Mouse (Mus musculus): ENCODE measurements around the gene Adamts18. TPM values are rescaled to one million over a fixed set of nuclear protein-coding genes. Genes with fewer than 3 reads are reported as not detected.
"Not testable (repeated sequence)": the region's sequence is repeated elsewhere in the genome, so short reads cannot be mapped to it uniquely, and the experiment has no call there.

Adamts18 gene
- total RNA-seq, 1 experiment from 2014 or later, result 0.26 TPM

DNA sequence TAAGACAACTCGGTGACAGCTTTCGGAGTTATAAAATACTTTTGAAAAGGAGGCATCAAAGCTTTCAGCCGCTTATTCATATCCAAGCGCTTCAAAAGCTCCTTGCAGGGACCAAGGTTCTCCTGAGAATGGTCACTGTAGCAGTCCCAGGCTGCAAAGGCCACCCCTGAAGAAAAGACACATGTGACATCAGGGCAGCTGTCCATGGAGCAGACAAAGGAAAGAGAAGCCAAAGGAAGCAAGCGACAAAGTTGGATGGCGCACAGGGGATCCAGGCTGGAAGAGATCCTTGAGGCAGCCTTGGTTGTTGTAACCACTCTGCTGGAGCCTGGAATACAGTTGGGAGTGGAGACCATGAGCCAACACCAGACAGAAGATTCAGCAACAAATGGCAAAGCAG lies 10.3 kb downstream of the Adamts18 start:
- peak; percentile 42 for DNase-seq

DNA sequence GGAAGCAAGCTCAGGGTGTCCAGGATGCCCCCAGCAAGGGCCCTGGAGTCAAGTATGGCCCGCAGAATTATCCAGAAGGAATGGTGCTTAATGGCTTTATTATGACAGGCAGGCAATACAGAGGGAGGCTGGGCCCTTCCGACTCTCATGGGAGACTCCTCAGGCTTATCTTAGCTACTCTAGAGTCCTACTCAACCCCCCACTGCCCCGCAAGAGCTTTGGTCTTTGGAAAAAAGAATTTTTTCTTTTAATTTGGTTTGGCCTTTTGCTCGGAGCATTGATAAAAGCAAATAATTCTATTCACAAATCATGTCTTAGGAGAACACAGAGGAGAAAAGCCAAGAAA lies 11.0 kb downstream of the Adamts18 start:
- no peak for DNase-seq

DNA sequence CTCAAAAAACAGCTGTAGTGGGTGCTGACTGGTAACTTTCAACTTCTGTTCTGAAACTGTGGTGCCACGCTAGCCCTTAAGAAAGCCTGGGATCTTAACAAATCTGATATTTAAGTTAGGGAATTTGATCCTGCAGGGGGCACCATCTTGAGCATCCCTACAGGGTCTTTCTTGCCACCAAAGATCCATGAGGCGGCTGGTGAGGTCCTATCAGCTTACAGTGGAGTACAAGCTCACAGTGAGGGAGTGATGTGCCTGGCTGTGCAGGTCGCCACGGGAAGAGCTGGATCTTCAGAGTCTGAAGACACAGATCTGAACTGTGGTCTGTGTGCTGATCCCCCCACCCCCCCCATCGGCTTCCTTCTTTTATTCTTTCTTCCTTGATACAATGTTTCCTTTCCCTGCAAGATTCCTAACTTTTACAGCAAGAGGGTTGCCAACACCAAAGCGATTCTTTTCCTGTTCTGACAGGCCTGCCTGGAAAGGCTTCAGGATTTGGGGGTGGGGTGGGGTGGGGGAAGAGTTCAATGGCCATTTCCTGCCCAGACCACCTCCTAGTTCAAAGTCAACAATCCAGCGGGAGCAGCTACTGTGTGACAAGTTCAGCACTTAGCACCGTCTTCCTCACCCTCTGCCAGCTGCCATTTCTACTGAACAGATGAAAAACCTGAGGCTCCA lies 11.5 kb downstream of the Adamts18 start:
- DNase-seq, result no peak

GRCm38 (mm10) chr8:113833644-113834043 lies 14.9 kb downstream of the Adamts18 start:
- peak; percentile 12 for DNase-seq

- DNase-seq, result no peak
Measured at GRCm38 (mm10) chr8:113827270-113827669, 21.3 kb downstream of the Adamts18 start.

GRCm38 (mm10) chr8:113820983-113821587 lies 27.5 kb downstream of the Adamts18 start:
- DNase-seq, result no peak

DNA sequence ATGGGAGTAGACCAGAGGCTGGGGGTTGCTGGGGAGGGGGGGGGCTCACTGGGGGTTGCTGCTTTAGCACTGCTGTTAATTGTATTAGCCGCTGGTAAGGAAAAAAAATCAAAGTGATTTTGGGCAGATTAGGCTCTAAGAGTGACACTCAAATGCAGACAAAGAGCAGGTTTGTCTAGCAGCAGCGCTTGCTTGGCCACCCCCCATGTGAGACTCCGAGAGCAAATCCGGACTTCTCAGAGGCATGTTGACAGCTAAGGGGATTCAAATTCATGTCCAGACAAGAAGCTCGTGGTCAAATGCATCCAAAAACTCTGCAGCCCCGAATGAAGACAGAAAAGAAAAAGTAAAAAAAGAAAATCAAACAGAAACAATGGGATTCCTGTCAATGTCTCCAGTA lies 34.6 kb downstream of the Adamts18 start:
- DNase-seq, result no peak

DNA sequence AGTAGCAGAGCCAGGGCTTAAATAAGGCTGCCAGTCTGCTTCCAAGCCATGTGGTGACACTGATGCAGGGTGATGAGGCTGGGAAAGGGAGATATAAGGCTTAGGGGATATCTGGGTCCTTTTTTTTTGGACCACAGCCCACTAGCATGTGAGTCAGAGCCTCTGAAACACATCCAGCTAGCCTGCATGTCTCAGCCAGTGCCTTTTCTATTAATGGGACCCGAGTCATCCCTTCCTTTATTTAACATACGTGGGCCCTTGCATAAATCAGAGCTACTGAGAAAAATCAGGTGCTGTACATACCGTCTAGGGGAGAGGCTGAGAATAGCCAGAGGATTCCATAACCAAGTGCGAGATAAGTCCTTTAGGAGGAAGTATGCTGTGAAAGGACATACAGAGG lies 37.0 kb downstream of the Adamts18 start:
- no peak for DNase-seq

- DNase-seq, result no peak
Measured at GRCm38 (mm10) chr8:113809929-113810328, 38.6 kb downstream of the Adamts18 start.

DNA sequence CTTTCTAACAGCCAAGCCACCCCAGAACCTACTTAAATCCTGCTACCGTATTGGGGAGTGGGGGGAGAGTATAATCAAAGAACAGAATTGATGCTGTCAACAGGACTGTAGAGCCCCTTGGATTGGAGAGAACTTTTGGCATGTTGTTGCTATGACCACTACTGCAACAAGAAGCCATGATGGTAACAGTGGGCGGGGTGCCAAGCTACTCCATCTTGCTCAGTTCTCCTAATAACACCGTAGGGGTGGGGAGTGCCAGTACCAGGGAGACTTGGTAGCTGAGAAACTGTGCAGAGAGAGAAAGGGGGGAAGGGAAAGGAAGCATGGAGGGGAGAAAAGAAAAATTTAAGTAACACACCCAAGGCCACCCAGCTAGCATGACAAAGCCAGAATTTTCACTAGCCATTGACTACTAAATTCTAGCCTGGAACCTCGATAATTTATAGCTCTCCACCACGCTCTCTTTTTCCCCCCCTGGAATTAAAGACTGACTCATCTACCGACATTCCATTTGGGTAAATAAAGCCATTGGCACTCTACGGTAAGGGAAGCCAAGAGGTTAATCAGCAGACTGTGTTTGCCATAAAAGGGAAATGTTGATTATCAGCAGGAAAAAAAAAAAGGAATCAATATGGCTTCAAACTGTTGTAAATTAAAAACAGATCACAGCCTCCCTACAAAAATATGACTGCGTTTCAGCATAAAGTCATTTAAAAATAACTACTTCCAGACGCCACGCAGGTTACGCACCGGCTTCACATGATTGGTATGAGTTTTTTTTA lies 44.5 kb downstream of the Adamts18 start:
- DNase-seq, result no peak

- DNase-seq, result no peak
Measured at GRCm38 (mm10) chr8:113801551-113801950, 47.0 kb downstream of the Adamts18 start.

DNA sequence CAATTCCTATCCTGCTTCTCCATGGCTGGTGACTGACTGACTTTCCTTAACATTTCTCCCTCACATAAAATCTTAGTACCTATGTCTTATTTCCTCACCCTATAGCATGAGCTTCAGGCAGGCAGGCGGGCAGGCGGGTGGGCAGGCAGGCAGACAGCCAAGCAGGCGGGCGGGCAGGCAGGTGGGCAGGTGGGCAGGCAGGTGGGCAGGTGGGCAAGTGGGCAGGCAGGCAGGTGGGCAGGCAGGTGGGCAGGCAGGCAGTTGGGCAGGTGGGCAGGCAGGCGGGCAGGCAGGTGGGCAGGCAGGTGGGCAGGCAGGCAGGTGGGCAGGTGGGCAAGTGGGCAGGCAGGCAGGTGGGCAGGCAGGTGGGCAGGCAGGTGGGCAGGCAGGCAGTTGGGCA lies 48.0 kb downstream of the Adamts18 start:
- not testable (repeated sequence) for DNase-seq

- DNase-seq, result peak; percentile 28
Measured at GRCm38 (mm10) chr8:113799550-113799949, 49.0 kb downstream of the Adamts18 start.

GRCm38 (mm10) chr8:113791856-113792255 lies 56.7 kb downstream of the Adamts18 start:
- no peak for DNase-seq

DNA sequence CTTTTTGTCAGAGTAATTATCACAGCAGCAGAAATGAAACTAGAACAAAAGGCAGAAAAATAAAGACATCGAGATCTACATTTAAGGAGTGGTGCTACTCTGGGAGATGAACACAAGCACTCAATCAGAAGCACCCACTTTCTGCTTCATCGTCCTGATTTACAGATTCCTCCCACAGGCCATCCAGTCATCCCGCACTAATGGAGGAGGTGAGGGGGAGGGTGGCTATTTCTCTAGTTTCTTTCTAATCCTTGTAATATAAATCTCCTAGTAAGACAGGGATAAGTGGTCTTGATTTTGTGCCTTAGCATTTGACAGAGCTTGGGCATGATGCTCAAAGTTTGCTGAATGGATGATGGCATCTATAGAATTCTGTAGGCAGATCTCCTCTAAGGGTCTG lies 57.5 kb downstream of the Adamts18 start:
- no peak for DNase-seq

DNA sequence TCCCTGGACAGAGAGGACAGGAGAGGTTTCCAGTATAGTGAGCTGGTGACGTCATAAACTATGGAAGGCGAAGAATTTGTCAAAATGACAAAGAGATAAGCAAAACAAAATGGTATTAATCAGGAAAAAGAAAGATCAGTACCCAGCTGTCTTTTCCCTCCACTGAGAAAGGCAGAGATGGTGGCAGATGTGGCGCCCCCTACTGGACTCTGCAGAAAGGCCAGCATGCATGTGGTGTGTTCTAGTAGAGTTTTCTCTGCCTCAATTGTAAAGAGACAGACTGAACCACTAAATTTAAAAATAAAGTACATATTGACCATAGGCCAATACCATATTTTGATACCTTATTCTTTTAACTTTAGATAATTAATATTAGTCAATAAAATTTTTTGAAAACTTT lies 64.8 kb downstream of the Adamts18 start:
- DNase-seq, result no peak

DNA sequence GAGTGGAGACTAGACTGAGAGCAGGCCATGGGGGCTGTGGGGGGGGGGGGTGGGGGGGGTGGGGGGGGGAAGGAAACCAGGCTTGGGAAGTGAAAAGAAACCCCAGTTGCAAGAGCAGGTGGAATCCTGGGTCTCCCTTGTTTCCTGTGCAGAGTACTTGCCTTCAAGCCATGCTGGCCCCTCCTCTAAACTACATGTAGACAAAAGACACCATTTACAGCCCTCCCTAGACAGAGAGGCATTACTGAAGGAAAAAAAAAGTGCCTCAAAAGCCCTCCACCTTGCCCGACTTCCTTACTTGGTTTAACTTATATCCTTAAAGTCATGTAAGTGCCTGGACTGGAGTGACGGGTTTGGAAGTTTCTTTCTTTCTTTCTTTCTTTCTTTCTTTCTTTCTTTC lies 67.0 kb downstream of the Adamts18 start:
- no peak for DNase-seq

- no peak for DNase-seq
Measured at GRCm38 (mm10) chr8:113775361-113775760, 73.2 kb downstream of the Adamts18 start.

DNA sequence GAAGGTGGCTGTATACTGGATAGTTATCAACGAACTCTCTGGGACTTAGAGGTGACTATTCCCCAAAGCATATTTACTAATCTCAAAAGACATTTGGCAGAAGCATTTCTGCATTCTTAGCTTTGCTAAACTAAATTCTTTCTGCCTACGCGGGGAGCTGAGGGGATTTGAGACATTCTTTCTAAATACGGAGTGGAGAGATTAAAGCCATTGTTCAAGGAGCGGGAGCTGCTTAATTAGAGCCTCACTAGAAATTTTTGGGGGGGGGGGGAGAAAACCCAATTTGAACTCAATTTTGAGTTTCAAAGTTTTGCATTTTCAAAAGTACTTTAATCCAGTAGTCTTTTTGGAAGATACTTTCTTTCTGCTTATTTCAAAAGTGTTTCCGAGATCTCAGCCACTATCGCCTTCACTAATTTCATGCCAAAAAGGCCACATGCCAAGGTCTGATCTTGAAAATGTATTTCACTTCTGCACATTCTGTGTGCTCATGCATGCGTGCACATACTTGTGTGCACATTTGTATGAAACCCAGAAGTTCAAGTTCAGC lies 79.6 kb downstream of the Adamts18 start:
- no peak for DNase-seq

GRCm38 (mm10) chr8:113765121-113765520 lies 83.4 kb downstream of the Adamts18 start:
- DNase-seq, result no peak

DNA sequence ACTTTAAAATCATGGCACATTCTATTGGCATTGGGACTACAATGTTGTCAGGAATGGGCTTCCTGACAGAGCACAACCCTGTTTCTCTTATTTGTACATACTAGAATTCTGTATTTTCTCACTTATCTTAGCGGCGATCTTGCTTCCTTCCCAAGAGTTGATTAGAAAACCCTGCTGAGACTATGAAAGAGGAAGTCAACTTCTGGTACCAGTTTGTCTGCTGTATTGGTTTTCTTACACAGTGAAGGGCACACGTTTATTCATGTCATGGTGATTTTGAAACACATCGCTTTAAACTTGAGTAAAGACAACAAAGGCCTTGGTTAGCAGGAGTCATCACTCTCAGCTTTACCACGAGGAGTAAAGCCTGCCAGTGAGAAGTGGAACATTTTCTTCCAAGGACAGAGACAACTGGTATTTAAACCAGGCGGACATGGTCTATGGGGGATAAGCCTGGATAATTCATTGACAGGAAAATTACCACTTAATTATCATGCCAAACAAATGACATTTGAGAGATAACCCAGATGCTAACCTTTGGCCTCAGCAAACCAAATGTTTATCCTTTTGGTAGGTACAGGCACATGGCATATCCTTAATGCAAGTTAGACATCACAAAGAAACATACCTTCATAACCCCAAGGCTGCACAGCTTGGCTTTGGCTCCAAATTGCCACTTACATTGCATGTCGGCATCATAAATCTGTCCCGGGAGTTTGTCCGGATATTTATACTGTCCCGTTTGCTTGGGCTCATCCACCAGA lies 84.8 kb downstream of the Adamts18 start:
- DNase-seq, result peak; percentile 9

DNA sequence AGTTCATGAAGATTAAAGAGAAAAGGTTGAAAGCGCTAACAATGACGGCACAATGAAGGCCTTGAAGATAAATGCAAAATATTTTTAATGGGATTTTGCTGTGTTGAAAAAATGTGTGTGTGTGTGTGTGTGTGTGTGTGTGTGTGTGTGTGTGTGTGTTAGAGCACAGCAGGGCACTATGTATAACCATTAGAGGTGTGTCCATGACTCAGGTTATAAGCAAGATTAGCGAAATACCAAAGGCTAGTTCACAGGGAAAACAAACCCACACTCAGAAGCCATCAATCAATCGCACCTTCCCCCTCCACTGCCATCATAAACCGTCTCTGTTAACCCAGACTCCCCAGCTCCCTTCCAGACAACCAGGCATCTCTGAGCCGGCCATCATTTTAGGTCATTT lies 86.4 kb downstream of the Adamts18 start:
- DNase-seq, result no peak

DNA sequence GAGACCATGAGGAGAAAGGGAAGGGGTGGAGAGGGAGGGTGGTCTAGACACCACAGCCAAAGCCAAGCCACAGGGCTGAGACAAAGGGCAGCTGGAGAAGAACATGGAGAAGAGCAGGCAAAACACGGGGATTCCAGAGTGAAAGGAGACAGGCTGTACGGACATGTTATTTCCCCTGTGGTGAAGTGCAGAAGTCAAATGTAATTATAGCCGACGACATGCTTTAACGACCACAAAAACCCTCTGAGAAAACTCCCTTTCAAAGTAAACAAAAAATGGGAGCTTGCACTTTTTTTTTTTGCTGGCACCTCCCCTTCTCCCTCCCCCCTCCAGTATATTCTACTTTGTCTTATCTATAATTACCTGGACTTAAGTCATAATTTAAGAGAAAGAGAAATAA lies 92.7 kb downstream of the Adamts18 start:
- no peak for DNase-seq
